Mouse (Mus musculus) lung, postnatal 10 days (tissue): ENCODE measurements at regions not wholly inside any gene's neighbourhood (a gene's known extent, or its start where the extent isn't known, plus 50 kb on each side); places are given as distances from the start of the nearest gene placed in this dataset.

Experiments used
- DNase-seq: peaks from one replicate; pipeline ENCODE4 v3.0.0; 2021

DNA sequence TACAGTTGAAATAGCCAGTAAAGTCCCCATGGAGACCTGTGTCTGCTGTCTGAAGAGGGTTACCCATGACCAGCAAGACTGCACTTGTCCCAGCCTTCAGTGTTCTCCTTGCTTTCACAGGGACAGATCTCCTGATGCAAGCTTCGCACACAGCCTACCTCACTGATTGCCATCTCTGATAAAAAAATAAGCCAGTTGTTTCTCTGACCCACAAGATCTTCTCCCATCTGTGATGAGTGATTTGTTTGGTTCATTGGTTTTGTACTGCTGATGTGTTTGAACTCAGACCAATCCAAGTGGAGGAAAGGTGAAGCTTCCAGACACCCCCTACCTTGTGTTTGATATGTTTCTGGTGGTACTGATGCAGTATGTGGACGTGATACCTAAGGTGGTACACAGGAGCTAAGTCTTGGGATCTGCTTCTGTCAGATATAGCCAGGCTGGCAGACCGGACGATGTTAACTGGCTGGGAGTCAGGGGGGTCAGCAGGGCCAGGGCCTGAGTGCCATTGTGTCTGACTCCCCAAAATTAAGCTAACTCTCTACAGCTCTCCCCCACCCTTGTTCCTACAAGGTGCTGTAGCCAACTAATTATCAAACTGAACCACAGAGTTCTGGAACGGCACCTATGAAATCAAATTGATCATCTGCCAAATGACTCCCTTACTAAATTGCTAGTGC is 139.2 kb upstream of the Cpeb2 start:
- DNase-seq, result no peak

GRCm38 (mm10) chr5:43094329-43094898 is 138.6 kb upstream of the Cpeb2 start:
- peak; percentile 27 for DNase-seq

DNA sequence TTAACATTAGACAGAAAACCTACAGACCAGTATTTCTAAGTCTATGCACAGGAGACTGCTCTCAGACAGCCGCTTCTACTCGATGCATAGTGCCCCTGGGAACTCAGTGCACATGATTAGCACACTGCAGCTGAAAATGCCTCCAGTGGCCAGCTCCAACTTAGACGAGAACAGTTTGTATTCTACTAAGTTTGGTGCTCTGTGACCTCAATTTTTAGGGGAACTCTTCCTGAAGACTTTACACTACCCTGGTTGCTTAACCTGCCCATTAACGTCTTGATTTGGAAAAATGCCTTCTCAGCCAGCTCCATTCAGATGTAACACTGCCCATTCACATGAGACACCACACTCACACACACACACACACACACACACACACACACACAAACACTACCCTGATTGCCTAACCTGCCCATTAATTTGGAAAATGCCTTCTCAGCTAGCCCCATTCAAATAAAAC is 130.9 kb upstream of the Cpeb2 start:
- DNase-seq, result no peak

DNA sequence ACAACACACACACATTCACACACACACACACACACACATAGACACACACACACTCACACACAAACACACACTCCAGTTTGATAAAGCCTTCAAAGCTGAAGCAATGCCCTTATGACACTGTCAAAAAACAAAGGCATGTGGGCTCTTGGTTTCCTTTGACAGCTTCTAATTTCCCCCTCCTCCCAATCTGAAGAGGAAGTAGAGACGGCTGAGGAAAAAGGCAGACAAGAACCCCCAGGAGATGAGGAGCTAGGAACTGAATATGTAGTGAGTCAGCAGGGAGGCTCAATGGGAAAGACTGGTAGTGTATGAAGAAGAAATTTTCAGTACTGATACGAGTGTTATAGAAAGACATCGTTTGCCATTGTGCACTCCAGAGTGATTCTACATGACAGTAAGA is 130.4 kb upstream of the Cpeb2 start:
- no peak for DNase-seq

GRCm38 (mm10) chr5:43103728-43104127 is 129.2 kb upstream of the Cpeb2 start:
- DNase-seq, result no peak

DNA sequence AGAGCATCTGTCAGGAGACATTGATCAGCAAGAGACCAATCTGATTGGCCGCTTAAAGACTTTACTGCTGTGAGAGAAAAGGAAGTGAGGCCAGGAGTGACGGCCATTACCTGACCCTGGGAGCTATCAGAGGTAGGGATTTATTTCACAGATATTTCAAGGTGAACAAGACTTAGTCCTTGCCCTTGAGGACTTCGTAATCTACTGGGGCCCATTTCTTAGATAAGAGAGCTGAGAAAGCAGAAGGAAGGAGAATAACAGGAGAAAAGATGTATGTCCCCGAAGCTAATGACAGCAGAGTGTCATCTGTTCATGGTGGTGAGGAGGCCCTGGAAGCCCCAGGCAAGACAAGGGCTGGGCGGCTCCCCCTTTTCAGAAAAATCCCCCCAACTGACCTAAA is 127.4 kb upstream of the Cpeb2 start:
- DNase-seq, result no peak

DNA sequence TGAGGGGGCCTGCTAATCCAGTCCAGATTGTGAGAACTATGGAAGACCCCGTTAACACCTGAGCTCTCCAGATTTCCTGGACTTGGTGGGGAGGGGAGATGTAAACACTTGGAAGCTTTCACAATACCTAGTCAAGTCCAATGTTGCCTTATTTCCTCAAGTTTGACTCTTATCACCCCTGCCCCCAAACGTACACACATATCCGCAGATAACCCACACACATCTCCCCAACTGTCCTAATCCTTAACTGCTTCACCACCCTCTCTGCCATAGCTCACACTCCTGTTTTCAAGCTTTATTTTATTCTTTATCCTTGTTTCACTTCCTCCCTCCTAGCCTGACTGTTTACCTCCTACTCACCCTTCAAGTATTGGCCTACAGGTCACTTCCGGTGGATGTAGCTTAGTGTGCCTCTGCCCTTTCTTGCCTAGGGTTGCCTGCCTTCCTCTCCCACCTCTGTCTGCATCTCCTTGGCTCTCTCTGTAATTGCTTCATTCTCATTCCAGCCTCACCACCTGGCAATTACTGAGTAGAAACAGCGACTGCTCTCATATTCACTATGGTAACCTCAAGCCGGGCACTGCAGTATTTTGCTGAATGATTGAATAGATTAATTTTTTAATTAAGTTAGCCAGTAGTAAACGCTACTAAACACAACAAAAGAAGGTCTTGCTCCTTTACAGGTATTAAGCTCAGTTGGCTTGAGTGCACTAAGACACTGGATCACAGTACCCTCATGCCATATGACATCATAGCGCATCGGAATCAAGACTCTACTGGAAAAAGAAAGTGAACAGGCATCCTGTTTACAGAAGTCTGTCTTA is 125.3 kb upstream of the Cpeb2 start:
- DNase-seq, result no peak

DNA sequence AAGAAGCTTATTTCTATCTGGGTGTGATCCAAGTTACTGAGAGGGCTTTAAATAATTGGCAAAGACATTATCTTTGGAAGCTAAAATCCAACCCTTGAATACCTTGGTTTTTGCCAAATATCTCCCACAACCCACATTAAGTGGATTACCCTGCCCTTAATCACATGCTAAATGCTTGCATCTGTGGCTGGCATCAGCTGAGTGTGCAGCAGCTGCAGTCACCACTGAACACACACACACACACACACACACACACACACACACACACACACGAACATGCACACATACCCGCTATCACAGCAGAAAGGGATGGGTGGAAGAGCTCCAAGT is 124.7 kb upstream of the Cpeb2 start:
- no peak for DNase-seq

- DNase-seq, result no peak
Measured at GRCm38 (mm10) chr5:43110122-43110521, 122.8 kb upstream of the Cpeb2 start.

DNA sequence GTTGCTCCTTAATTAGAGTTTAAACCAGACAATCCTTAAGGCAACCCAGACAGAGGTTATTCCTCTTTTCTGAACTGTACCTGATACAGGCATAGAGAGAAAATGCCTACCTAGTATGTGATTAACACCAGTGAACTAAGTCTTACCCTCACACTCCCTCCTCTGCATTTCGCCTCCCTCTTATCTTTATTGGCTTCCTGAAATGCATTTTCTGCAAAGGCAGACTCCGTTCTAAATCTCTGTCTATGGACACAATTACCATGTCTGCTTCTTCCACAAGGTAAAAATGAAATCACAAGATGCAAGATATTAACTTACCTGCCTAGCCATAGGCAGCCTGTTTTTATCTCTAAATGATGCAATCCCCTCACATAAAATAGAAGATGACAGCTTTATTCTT is 121.2 kb upstream of the Cpeb2 start:
- DNase-seq, result no peak

GRCm38 (mm10) chr5:43113405-43114119 is 119.4 kb upstream of the Cpeb2 start:
- DNase-seq, result no peak

DNA sequence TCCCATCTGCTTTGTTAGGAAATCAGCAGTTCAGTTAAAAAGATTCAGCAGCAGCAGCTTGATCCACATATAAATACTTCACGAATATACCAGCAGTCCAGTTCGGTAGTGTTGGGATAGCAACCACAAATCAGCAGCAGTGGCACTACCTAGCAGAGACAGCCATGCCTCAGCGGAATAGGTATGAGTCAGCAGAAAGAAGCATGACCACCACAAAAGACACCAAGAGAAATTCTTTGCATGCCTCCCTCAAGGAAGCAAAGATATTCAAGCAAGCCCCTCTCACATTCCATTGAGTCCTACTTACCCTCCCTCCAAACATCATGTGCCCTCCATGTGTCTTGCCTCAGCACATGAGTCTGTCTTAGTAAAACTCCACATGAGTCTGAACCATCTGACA is 117.5 kb upstream of the Cpeb2 start:
- DNase-seq, result no peak

- DNase-seq, result no peak
Measured at GRCm38 (mm10) chr5:43116821-43117220, 116.1 kb upstream of the Cpeb2 start.

DNA sequence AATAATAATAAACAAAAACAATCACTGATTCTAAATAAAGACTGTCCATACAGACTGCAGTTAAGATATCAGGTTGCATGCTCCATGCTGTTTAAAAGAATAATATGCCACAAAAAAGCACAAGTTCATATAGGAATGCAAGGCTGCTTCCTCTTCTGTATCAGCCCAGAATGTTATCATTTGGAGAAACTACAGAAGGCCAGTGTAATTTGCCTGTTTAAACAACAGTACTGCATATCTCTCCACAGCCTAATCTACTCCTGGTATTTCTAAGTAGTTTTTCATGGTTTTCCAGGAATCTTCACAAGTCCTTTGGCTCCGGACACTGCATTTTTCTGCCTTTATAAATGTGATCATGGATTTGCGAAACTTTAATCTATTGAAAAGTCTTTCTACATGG is 111.9 kb upstream of the Cpeb2 start:
- no peak for DNase-seq

DNA sequence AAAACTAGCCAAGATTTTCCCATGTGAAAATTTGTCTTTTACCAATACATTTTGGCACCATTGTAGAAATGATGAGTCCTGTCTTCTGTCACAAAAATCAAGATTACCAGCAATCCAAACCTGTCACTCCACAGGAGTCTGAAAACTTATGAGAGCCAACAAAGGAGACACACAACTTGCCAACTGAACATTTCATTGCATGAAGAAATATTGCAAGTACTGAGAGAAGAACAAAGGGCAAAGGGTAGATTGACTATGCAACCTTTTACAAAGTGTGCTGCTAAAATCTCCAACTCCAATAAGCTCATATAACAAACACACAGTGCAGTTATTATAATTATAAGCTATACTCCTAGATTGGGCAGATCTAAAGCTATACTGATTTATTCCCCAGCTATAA is 108.7 kb upstream of the Cpeb2 start:
- DNase-seq, result no peak

DNA sequence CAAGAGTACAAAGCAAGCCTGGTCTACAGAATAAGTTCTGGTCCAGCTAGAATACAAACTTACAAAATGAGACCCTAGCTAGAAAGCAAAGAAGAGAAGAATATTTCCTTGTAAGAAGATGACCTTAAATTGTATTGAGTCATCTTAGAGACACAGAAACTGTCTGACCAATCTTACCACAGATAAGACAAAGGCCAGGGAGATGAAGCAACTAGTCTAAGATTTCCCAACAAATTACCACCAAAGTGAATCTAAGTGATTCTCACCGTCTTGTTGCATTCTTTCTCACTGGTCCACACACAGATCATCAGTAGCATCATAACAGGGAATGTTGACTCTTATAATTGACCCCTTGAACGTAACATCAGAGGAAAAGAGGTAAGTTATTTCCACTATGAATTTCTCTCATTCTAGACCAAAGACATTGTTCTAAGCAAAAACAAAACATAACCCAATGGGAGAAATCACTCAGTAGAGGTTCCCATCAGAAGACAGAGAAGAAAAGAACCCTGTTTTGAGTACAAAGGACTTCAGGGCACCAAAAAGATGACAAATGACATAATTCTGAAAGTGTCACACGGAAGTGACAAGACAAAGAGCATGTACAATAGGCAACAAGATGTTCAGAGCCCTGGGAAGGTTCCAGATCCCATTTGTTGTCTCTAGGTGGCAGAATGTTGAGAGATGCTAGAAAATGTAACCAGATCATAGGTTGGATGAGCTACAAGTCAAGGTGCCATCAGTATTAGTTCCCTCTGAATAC is 107.0 kb upstream of the Cpeb2 start:
- DNase-seq, result no peak

- DNase-seq, result no peak
Measured at GRCm38 (mm10) chr5:43130377-43130776, 102.6 kb upstream of the Cpeb2 start.

DNA sequence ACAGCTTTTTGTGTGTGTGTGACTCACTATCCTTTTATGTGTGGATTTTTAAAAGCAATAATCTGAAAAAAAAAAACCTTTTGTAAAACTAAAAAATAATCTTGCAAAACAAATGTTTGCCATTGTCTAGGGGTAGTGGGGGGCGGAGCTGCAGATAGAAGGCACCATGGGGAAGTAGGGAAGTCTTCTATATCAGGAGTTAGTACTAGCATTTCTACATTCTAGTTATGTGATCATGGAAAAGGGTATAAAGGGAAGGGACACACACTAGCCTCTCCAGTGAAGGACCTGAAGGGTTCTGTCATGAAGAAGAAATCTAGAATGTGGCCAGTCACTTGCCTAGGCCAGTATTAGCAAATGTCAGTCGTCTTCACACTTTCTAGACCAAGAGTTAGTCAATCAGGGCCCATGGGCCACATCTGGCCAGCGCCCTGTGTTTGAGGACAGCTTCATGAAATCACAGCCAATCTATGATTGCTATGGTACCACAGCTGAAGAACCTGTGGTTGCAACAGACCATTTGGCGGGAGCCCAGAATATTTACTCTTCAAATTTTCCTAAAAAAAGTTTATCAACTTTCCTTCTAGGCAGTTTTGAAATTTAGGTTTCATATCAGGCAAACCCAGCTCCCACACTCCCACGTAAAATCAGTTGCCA is 101.9 kb upstream of the Cpeb2 start:
- DNase-seq, result no peak

GRCm38 (mm10) chr5:43133672-43134071 is 99.3 kb upstream of the Cpeb2 start:
- DNase-seq, result no peak

DNA sequence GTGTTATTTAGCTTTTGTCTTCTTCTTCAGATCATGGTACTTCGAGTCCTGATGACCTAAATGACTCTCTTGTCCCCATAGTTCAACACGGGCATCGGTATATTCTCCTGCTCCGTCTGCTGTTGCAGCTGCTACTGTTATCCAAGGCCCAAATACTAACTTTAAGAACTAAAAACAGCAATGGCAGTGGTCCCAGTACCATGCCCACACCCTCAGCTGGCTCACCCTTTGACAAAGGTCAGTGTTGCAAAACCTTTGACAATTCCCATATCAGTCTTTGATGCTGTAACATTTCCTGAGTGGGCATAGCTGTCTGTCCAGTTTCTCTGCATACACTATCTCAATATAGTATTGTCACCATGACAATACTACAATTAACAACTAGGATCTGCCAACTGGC is 96.8 kb upstream of the Cpeb2 start:
- no peak for DNase-seq

- DNase-seq, result no peak
Measured at GRCm38 (mm10) chr5:43137777-43138176, 95.2 kb upstream of the Cpeb2 start.

GRCm38 (mm10) chr5:43138931-43139486 is 94.0 kb upstream of the Cpeb2 start:
- DNase-seq, result no peak
